Mouse (Mus musculus): ENCODE measurements around the gene Slfn2.
"Not testable (repeated sequence)": the region's sequence is repeated elsewhere in the genome, so short reads cannot be mapped to it uniquely, and the experiment has no call there.

Slfn2 gene

DNA sequence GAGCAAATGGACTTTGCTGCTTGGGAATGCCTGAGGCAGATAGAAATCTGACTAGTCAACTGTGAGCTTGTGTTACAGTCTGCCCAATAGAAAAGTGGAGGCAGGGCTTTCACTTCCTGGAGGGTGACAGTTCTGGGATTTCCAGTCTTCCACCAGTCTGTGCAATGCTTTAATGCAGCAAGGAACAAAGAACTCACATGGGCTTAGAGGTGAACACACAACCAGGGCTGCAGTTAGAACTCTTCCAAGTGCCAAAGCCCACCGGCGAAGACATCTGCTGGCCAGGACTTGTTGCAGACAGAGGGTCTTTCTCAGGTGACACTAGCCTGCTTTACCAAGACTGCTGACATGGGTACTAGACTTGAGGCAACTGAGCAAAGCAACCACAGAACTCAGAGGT is at the start of gene Slfn2:
Gene Slfn2, plus strand, starts transcription at position 167 of the 400 bp plus-strand sequence.
- DNase-seq (ENCODE audit: low read depth, low spot score), result no peak

- no peak for DNase-seq (ENCODE audit: low read depth, low spot score)
Measured at GRCm38 (mm10) chr11:83016093-83016492, 48.8 kb upstream of the Slfn2 start.

DNA sequence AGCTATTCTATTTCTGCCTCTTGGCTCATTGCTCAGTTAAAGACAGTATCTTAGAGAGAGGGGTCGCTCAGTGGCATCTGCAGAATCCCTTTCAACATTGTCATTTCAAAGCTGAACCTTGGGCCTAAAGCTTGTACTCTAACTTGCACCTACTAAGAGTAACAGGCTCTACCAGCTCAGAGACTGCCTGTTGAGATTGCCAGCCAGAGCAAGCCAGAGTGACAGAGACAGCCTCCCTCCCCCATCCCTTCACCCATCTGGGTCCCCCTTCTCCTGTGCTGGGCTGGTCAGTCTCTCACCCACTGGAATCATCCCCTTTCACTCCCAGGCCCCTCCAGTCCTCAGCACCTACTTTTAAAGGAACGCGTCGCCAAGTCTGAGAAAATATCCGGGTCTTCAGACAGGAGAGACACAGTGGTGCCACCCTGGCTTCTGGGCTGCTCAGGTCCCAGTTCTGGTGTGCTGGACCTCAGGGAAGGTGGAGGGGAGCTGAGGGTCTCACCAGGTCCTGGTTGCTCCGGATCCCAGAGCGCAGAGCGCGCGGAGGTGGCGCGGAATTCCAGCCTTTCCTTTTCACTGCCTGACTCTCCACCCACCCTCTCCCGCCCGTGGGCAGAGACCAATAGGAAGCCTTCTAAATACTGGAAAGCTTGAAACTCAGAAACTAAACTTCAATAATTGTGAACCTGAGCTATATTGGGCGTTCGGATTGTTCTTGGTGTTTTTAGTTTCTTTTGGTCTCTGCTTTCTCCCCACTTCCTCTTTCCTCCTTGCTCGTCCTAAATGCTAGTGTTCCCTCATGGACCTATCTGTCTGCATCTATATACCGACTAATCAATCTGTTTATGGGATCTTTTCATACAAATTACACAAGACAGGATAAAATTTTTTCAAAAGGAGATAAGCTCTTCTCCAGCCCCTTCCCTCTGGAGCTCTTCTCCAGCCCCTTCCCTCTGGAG is 45.1 kb upstream of the Slfn2 start:
- DNase-seq (ENCODE audit: low read depth, low spot score), result not testable (repeated sequence)

DNA sequence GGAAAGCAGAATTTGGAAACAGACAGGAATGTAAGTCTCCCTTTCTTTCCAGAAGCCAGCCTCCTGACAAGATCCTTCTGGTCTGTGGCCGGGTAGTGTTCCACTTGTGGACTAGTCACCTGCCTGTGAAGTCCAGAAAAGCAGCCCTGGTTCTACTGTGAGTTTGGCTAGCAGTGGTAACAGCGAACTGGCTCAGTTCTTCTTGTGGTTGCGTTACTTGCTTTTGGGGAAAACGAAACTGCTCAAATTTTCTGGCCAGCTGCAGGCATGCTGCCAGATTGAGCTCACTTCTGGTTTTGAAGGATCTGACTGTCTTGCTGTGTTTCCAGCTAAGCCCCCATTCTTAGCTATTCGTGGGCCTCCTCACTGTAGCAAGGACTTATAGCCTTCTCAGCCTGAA is 44.3 kb upstream of the Slfn2 start, which contains the start of gene Slfn8:
Gene Slfn8, minus strand, starts transcription at position 190 of the 400 bp plus-strand sequence.
- DNase-seq (ENCODE audit: low read depth, low spot score), result no peak

DNA sequence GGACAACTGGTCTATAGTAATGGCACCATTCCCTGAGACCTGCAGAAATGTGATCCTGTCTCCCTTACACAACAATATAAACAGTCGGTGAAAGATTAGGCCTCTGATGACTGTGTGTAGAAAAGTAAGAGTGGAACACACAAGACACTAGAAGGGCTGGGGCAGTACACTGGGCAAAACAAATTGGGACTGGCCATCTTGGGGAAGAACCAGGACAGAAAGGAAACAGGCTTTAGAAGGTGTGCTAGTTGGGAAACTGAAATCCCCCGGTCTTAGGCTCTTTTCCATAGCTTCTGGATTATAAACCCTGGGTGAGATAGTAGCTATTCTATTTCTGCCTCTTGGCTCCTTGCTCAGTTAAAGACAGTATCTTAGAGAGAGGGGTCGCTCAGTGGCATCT is 26.2 kb upstream of the Slfn2 start:
- not testable (repeated sequence) for DNase-seq (ENCODE audit: low read depth, low spot score)

GRCm38 (mm10) chr11:83039156-83039555 is 25.8 kb upstream of the Slfn2 start:
- DNase-seq (ENCODE audit: low read depth, low spot score), result no peak

DNA sequence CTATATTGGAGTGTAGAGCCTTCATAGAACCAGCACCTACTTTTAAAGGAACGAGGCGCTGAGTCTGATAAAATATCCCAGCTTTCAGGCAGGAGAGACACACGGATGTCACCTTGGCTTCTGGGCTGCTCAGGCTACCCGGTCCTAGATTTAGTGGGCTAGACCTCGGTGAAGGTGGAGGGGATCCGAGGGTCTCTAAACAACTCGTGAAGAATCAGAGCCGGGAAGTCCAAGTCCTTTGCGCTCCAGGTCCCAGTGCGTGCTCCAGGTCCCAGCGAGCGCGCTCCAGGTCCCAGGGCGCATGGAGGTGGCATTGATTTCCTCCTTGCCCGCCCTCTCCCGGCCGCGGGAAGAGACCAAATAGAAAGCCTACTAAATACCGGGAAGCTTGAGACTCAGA is 25.1 kb upstream of the Slfn2 start:
- DNase-seq (ENCODE audit: low read depth, low spot score), result no peak

- DNase-seq (ENCODE audit: low read depth, low spot score), result no peak
Measured at GRCm38 (mm10) chr11:83040325-83040724, 24.6 kb upstream of the Slfn2 start.

- no peak for DNase-seq (ENCODE audit: low read depth, low spot score)
Measured at GRCm38 (mm10) chr11:83041000-83041399, 23.9 kb upstream of the Slfn2 start.

- no peak for DNase-seq (ENCODE audit: low read depth, low spot score)
Measured at GRCm38 (mm10) chr11:83043891-83044290, 21.0 kb upstream of the Slfn2 start.

GRCm38 (mm10) chr11:83045642-83046041 is 19.3 kb upstream of the Slfn2 start:
- DNase-seq (ENCODE audit: low read depth, low spot score), result no peak

- peak; percentile 46 for DNase-seq (ENCODE audit: low read depth, low spot score)
Measured at GRCm38 (mm10) chr11:83057863-83058262, 7.0 kb upstream of the Slfn2 start.

DNA sequence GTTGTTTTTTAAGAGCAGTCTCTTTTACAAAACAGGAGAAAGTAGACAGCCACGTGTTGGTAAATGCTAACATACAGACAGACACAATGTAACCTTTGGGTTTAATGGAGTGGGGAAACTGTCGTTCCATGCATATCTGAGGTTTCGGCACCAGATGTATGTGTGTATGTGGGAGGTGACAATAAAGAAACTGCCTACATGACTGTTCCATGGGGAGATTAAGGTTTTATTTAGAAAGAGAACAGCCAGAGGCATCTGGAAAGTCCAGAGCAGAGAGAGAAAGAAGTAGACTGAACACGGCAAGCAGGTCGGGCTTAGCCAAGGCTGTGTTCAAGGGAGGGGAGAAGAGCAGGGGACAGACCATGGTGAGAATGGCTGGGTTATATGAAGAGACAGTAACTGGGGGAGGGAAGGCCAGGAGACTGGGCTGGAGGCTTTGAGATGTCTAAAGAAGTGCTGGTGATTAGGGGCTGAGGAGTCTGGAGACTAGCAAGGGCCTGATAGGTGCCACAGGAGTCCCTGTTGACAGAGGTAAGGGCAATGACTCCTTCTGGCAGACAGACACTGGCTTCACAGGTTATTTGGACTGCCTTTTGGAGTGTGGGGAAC is 4.4 kb upstream of the Slfn2 start:
- DNase-seq (ENCODE audit: low read depth, low spot score), result no peak

- DNase-seq (ENCODE audit: low read depth, low spot score), result no peak
Measured at GRCm38 (mm10) chr11:83061806-83062205, 3.1 kb upstream of the Slfn2 start.

DNA sequence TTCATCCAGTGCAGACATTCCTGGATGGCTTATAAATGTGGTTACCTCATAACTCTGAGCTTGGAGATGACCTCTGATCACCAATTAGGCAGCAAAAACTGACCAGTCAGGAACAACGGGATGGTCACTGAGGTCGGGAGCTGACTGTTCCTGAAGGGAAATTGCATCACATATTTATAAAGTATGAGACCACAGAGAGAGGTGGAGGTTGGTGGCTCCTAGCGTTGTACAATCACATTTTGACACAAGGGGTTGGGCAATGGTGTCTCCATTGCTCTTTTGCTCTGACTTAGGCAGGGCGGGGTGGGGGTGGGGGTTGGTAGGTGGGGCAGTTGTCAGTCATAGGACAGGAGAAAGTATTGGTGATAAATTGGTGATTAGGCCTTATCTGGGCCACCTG is 1.8 kb upstream of the Slfn2 start:
- DNase-seq (ENCODE audit: low read depth, low spot score), result no peak

- no peak for DNase-seq (ENCODE audit: low read depth, low spot score)
Measured at GRCm38 (mm10) chr11:83063941-83064349, 967 bp upstream of the Slfn2 start.

DNA sequence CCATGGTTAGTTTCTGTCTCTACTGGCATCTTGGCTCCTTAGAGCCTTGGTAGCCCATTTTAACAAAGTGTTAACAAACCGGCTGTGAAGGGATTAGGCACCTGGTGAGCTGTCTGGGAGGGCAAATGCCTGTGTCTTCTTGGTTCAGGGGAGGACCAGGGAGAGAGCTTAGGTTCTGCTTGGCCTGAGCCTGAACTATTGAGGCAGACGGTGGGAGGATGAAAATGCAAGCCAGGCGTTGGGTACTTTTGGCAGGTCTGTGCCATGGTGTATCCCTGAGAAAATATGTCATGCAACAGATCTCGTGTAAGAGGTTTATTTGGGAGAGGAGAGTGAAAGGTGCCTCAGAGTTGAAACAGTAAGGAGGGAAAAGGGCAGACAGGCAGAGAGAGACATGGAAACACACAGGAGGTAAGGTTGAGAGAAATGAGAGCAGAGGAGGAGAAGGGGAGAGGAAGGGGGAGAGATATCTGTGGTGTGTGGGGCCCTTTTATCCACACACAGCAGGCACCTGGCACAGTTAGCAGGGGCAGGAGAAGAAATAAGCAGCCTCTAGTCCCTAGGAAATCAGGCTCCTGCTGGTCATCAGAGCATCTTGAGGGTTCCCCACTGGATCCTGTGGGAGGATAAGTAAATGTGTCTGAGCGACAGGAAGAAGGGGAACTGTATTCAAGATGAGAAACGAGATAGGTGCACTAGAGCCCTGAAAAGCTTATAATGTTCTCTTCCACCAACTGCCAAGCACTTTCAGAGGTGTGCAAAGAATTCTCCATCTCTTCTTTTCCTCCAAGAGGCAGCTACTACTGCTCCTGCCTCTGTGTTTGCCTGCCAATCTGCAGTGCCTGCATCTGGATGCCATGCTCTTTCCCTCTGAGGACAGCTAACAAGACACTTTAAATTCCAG is 781 bp downstream of the Slfn2 start:
- DNase-seq (ENCODE audit: low read depth, low spot score), result no peak

DNA sequence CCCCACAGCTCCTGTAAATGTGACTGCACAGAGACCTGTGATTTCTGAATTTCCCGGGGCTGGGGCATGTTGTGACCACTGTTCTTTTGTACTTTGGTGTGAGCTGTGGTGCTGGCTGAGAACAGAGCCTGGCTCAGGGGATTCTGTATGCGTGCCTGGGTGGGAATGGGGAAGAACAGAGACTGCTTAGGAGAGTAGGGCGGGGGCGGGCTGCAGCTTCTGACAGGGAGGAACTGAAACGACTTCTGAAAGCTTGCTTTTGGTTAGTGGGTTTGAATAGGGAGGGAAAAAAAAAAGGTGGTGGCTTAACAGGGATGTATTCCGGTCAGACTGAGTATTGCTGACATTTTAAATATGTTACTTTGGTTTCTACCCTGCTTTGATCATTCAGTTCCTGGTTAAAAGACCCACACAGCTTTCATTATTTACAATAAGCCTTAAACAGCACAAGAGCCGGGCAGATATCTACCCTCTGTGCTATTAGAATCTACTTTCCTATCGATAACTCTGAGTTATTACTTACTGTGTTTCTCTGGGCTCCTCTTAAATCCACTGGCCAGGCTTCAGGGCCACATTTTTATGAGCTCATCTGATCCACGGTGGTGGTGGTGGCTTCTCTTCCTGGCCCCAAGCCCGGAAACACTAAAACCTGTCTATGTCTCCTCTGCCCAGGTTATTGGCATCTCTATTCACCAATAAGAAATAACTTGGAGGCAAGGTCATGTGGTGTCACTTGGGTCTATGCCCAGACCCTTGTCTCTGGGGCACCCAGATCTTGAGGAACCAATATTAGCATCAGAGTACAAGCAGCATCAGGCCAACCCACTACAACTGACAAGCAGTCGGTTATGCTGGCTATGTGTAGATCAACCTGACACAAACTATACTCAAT is 2.0 kb downstream of the Slfn2 start:
- DNase-seq (ENCODE audit: low read depth, low spot score), result no peak

- no peak for DNase-seq (ENCODE audit: low read depth, low spot score)
Measured at GRCm38 (mm10) chr11:83067982-83068694, 3.2 kb downstream of the Slfn2 start.

DNA sequence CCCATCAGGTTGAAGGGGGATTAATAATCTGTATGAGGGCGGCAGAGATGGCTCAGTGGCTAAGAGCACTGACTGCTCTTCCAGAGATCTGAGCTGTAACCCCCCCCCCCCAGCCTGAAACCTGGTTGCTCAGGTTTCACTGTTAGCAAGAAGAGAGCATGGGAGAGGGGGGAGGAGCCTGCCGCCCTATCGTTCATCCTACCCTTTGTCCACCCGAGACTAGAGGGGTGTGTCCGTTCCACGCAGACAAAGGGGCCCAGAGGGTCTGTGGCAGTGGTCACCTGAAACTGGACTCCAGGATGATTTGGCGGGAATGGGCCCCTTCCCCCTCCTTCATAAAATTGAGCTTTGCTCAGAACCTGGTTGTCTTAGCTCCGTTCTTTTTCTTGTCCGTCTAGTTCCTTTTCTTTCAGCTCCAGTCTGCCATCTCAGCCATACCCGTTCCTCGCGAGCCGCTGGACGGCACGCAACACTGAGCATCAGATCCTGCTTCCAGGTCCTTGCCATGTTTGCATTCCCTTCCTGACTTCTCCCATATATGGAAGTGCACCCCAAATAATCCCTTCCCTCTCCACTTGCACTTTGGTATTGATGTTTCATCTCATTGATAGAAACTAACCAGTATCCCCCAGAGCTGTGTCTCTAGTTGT is 5.5 kb downstream of the Slfn2 start:
- DNase-seq (ENCODE audit: low read depth, low spot score), result no peak
